Mouse (Mus musculus) urinary bladder, postnatal 14 days (tissue): ENCODE measurements around the gene Clk1.

ENCODE experiments used
- DNase-seq: peaks from one replicate; pipeline ENCODE4 v3.0.0; 2021; ENCODE audit warnings: low spot score

Clk1 gene

GRCm38 (mm10) chr1:58423371-58424248 lies at the start of gene Clk1:
Gene Clk1 (minus strand): TSS chr1:58424066.
- DNase-seq: peak; percentile 97

- DNase-seq: no peak
Measured at GRCm38 (mm10) chr1:58465561-58465960, 41.7 kb upstream of the Clk1 start.

- DNase-seq: no peak
Measured at GRCm38 (mm10) chr1:58465042-58465441, 41.2 kb upstream of the Clk1 start.

GRCm38 (mm10) chr1:58463935-58464334 lies 40.1 kb upstream of the Clk1 start:
- DNase-seq: no peak

GRCm38 (mm10) chr1:58460566-58460965 lies 36.7 kb upstream of the Clk1 start:
- no peak for DNase-seq

GRCm38 (mm10) chr1:58458867-58459266 lies 35.0 kb upstream of the Clk1 start:
- no peak for DNase-seq

GRCm38 (mm10) chr1:58458175-58458574 lies 34.3 kb upstream of the Clk1 start:
- DNase-seq: no peak

GRCm38 (mm10) chr1:58454316-58454715 lies 30.4 kb upstream of the Clk1 start:
- no peak for DNase-seq

- DNase-seq: no peak
Measured at GRCm38 (mm10) chr1:58448396-58448795, 24.5 kb upstream of the Clk1 start.

- DNase-seq: no peak
Measured at GRCm38 (mm10) chr1:58447766-58448165, 23.9 kb upstream of the Clk1 start.

GRCm38 (mm10) chr1:58445861-58446260 lies 22.0 kb upstream of the Clk1 start:
- DNase-seq: no peak

GRCm38 (mm10) chr1:58445143-58445722 lies 21.4 kb upstream of the Clk1 start, which contains the start of the genes Nif3l1 and Ppil3:
Gene Nif3l1 (plus strand): TSS chr1:58445151.
Gene Ppil3 (minus strand): TSS chr1:58445486.
- DNase-seq: peak; percentile 84

GRCm38 (mm10) chr1:58444691-58445090 lies 20.8 kb upstream of the Clk1 start:
- no peak for DNase-seq

- DNase-seq: no peak
Measured at GRCm38 (mm10) chr1:58424551-58424950, 685 bp upstream of the Clk1 start.

GRCm38 (mm10) chr1:58422879-58423278 lies 987 bp downstream of the Clk1 start:
- DNase-seq: peak; percentile 38

- DNase-seq: no peak
Measured at GRCm38 (mm10) chr1:58420961-58421360, 2.9 kb downstream of the Clk1 start.

GRCm38 (mm10) chr1:58420032-58420431 lies 3.8 kb downstream of the Clk1 start:
- no peak for DNase-seq

GRCm38 (mm10) chr1:58416048-58416447 lies 7.8 kb downstream of the Clk1 start:
- DNase-seq: no peak

- DNase-seq: no peak
Measured at GRCm38 (mm10) chr1:58415442-58415841, 8.4 kb downstream of the Clk1 start.

- no peak for DNase-seq
Measured at GRCm38 (mm10) chr1:58410776-58411175, 13.1 kb downstream of the Clk1 start.

GRCm38 (mm10) chr1:58410198-58410588 lies 13.7 kb downstream of the Clk1 start:
- DNase-seq: no peak

GRCm38 (mm10) chr1:58409553-58410197 lies 14.2 kb downstream of the Clk1 start:
- DNase-seq: no peak

GRCm38 (mm10) chr1:58408141-58408540 lies 15.7 kb downstream of the Clk1 start:
- no peak for DNase-seq
